Mouse (Mus musculus) gonadal fat pad, adult 2 months (tissue): ENCODE results near the gene Ackr4. TPM values are rescaled to one million over a fixed set of nuclear protein-coding genes. Genes with fewer than 3 reads are reported as not detected.
A peak's percentile ranks its signal among the peaks of the same experiment; 100 is the strongest.

Experiments
- DNase-seq: peaks from one replicate; pipeline ENCODE4 v3.0.0-alpha.2; 2012; ENCODE audit warnings: low read depth
- polyA plus RNA-seq: library from polyadenylated mRNA; depleted of rRNA; stranded (reverse); fragments of >200 nt; gene quantifications from 2 replicates; pipeline ENCODE4 v1.2.3, GENCODE M21; 2012; rRNA removed

Ackr4 gene
- 21.0 and 24.9 TPM in 2 replicates for polyA plus RNA-seq

DNA sequence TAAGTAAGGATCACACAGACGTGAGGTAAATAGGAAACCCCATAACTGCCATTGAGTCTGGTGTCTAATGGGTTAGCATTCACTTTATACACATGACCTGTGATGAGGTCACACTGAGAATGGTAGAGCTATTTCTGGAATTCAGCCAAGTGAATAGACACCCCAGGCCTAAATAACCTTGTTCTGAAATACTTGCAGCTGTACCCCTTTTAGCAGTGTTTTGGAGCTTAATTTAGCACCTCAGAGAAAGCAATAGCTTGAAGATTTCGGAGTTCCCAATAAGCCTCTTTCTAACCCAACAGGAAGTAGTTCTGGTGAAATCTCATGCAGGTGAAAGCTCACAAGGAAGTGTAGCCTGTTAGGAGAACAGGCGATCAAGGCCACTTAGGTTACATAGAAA lies at the start of gene Ackr4:
TSS of gene Ackr4 (minus strand) at position 101 of the 400 bp plus-strand sequence.
- no peak for DNase-seq

DNA sequence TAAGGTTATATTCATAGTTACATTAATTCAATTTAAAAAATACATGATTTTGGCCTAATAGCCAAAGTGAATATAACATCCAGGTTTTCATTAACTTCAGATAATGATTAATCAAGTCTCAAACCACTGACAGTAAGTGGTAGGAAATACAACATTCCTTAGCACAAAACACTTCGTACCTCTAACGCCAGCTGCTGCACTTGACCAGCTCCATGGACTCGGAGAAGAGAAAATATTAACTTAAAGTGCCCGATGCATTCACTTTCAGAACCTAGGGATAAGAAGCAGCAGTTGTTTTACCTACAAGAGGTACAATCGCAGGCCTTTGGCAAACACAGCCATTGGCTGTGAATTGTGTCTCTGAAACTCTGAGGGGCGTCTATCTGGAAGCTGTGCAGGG lies 45.6 kb upstream of the Ackr4 start:
- DNase-seq: no peak

DNA sequence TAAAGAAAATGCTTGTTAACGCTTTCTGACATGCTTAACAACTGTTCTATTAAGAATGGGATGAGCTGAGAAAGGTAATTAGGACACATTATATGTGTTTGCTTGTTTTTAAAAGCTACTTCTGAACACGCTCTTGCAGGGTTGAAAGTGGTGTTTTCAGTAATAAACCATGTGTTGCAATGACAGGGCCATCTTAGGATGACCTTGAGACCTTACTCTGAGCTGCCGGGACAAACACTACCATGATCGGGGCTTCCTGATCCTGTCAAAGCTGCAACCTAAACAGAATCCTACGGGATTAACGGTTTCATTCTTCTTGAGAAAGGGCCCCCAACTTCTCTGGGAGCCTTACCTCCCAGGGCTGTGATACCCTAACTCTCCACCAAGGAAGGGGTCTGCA lies 44.9 kb upstream of the Ackr4 start:
- DNase-seq: no peak

DNA sequence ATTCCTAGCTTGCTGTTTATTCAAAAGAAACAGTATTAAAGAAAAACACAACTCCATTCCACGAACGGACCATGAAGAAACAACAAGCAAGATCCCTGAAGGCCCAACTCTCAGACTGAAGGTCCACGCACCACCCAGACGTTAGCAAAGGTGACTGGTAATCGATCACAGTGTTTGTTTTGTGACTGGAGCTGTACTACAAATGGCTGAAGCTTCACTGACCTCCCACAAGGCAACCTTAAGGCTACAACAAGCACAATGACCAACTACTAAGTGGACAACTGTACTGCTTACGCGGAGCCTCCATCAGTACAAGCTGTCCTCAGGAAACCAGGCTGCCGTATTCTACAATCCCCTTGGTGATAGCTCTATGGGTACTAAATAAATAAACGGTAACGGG lies 43.3 kb upstream of the Ackr4 start:
- no peak for DNase-seq

DNA sequence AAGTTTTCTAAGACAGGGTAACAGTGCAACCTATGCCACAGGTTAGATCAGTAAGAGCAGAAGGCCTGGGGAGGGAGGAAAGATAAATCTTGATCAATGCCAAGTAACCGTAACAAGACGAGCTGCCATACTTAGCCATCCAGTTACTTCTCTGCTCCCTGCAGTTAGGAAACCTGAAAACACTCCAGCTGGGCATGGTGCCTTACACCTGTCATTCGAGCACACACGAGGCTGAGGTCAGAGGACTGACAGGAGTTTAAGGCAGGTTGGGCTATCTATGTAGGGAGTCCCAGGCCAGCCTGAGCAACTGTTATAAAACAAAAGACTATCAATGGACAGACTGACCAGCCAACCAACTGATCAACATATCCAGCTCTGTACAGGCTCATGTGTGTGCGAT lies 39.2 kb upstream of the Ackr4 start:
- no peak for DNase-seq

DNA sequence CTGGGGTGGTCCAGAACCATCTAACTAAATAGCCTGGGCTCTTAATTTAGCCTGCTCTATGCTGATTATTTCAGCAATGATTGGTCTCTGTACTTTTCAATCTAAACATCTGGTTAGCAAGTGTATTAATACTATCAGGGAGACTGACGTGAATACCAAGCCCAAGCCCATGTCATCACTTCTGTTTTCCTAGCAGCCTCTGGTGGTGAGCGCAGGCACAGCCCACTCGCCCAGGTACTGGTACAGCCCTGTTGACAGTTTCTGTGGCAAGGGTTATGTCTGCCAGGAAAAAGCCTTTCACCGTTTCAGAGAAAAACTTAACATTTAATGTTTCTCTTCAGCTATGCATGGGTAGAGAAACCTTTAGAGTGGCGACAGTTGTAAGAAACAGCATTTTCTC lies 37.5 kb upstream of the Ackr4 start:
- DNase-seq: no peak

DNA sequence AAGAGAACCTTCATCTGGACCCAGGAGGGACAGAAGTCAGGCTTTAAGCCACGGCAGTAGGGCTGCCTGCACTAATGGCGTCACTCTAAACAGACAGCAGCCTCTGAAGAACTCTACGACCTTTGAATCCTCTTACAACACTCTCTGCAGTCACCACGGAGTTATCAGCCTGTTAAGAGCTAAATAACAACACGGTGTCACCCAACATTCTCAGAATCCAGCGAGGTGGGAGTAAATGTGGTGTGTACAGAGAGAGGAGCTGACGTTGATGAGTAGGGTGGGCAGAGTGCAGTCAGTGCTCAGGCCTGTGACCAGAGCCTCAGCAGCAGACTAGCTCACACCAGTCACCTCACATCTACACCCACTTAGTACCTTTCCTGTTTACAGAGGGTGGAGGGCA lies 34.4 kb upstream of the Ackr4 start:
- no peak for DNase-seq

DNA sequence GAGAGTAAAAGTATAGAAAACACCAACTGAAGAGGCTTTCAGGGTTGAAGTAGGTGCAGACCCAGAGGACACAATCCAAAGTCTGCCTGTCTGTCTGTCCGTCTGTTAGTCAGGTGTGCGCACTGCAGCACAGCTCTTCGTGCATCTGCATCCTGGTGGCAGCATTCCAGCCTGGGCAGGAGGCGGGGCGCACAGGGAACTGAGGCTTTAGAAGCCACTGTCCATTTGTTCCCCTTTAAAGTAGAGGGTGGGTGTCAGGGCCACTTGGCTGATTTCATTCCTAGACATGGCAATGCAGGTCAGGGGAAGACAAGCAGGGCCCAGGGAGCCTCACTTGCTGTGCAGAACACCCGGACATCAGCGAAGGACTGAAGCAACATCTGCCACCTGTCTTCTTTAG lies 30.6 kb upstream of the Ackr4 start:
- DNase-seq: no peak

DNA sequence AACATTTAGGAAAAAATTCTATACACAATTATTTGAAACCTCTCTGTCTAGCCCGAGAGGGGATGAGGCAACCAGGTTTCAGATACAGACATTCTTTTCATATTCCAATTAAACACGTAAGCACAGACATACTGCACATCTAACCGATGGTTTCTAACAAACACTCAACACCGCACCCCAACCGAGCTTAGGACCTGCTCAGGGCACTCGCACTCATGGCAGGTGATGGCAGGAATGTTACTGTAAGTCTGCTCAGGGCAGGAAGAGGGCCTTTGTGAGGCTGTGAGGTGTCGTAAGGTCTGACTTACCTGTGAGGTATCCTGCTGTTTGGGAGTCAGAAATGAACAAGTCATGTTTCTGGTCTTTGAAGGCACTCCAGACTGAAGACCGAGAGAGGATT lies 29.8 kb upstream of the Ackr4 start:
- no peak for DNase-seq

DNA sequence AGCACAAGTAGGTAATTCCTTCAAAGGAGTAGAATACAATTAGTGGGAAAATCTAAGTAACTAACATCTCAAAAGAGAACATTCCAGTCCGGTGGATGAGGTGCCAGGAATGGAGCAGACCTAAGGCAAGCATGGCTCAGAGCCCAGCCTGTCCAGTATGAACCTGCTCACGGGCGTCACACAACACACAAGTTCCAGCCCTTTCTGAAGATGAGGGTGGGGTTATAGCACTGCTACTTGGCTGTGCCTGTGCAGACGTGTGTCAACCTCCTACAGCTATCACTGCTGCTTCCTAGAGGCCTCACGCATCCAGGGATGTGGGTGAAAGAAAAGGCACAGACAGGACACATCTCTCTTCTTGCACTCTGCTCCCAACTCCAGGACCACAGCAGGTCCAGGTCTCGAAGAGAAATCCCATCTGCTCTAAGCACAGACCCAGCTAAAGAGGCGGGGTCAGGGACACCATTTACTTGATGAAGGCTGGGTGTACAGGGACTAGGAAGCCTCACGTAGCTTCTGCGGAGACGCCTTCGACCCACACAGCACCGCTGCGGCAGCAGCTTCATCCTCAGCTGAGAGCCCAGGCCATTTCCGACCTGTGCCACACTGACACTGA lies 28.5 kb upstream of the Ackr4 start:
- DNase-seq: peak; percentile 95

DNA sequence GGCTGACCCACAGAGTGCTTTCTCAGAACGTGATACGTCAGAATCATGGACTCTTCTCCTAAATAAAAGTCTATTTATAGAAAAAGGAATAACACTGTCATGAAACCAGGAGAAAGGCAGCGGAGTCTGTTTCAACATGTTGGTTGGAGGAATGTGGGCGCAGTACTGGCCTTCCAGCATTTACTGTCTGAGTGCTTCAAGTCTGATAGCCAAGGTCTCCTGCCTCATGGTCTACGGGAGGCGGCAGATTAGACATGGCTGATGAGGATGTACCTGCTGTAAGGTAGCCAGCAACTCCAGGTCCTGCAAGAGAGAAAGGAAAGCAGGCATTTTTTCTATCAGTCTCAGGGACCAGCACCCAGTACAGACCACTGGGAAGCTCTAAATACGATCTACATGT lies 25.4 kb upstream of the Ackr4 start:
- DNase-seq: no peak

DNA sequence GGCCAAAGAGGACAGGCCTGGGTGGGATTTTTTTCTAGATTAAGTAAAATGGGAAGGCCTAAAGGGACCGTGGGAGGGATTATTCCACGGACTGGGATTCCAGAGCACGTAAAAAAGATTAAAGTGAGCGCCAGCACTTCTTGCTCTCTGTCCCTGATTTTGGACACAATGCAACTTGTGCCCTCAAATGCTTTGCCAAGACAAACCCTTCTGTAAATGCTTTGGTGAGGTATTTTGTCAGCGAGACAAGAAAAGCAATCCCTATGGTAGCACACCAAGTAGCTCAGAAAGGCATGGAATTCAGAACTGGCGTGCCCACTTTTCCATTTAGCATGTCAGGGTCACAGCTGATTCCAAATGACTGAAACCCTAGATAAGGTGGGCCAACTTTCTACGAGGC lies 22.2 kb upstream of the Ackr4 start:
- DNase-seq: peak; percentile 83

DNA sequence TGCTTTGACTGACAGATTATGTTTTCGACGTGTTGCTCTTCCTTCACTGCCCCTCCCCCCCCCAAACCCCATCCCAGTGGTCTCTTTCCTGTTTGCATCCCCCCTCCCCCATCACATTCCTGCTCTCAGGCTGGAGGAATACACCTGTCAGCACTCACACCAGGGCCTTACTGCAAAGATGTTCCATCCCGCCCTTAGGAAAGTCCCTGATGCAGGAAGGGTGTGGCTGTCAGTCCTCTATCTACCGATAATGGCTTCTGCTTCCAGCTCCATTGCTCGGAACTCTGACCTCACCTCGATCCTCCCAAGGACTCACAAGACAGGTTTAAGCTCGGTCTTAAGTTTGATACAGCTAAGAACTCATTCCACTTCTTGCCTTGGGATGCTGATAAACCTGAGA lies 19.9 kb upstream of the Ackr4 start:
- no peak for DNase-seq

DNA sequence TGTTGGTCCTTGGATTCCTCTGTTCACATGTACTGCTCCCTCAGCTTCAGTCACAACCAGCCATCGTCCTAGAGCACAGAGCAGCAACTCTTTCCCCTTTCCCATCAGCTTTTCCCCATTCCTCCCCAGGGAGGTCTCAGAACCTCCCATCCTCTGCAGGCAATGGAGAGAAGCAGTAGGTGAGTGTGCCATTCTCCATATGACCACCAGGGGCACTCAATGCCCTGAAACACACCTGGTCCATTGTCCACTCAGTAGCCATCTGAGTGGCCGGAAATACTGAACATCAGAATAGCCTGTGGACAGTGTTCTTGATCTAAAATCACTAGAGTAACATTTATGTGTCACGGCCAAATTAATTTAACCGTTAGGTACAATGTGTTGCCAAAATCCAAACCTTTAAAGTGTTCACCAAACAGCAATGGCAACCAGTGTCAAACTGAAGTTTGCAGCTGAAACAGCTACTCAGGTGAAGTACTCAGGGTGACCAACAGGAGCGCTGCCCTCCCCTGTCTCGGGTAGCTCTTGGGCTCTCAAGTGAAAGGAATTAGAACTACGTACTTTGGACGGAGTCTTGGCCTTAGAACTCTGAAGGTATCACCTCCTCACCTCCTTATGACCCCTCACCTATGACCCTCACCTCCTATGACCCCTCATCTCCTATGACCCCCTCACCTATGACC lies 17.7 kb upstream of the Ackr4 start:
- no peak for DNase-seq

DNA sequence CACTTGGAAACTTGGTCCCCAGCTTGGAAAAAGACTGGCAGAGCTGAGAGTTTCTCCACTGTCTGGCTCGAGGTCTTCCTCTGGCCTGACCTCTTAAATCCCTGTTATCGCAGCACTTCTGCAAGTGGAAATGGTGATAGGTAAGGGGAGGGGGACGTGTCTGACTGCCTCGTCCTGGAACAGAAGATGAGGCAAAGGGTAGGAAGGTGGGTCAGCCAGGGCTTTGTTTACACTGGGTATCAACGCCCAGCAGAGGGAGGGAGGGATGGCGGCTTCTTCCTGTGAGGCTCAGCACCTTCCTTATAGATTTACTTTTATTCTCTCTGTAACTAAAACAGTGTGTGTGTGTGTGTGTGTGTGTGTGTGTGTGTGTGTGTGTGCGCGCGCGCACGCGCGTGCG lies 16.1 kb upstream of the Ackr4 start:
- no peak for DNase-seq

DNA sequence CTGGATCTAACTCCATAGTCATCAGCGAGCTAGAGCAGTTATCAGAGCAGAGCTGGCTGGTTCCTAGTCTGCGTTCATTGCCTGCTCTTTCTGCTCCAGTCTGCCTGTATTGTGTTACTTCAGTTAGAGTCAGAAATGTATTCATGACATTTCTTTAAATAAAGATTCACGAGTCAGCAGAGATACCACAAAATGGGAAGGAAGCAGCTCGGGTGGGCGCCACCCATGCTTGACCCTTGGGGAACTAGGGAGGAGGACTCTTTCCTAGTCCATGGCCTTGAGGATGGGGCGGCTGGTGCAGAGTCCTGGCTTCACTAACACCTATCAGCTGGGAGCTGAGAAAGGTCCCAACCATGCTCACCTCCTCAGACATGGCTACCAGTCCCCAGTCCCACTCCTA lies 13.6 kb upstream of the Ackr4 start:
- no peak for DNase-seq

DNA sequence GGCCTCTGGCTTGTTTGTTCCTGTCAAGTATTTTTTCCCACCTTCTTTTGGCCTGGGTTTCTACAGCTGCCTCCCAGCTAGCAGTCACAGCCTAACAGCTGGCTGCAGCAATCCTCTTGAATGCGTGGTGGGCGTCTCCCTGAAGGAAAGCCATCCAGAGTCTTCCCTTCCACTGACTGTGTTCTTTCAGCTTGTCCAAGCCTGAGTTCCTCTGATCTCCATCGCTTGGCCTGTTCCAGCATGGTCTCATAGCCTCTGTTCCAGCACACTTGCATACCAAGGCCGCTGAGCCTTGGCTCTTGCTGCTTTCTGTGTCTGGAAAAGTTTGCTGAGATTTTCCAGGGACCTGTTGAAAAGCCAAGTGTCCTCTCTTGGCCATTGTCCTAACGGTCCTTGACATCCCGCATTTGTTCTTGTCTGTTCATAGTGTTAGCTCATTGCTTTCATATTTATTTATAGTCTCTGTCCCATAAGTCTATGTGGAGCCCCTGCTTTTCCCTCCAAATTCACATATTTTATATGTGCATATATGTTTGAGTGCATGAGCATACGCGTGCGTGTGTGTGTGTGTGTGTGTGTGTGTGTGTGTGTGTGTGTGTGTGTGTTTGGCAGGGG lies 3.5 kb upstream of the Ackr4 start:
- DNase-seq: no peak

DNA sequence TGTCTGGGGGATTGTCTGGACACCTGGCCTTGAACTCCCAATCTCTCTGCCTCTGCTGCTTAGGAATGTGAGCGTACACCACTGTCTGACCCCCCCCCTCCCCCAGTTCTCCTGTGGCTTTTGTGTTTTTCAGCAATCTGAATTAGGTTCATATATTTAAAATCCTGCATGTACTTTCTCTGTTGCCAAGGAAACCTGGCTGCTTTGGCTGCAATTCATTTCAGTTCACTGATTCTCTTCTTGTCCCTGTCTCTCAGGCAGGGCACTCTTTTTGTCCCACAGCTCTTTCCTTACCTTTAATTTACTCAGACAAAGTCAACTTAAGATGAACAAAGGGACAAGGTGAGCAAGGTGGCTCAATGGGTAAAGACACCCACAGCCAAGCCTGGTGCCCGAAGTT lies 1.4 kb upstream of the Ackr4 start:
- DNase-seq: no peak

DNA sequence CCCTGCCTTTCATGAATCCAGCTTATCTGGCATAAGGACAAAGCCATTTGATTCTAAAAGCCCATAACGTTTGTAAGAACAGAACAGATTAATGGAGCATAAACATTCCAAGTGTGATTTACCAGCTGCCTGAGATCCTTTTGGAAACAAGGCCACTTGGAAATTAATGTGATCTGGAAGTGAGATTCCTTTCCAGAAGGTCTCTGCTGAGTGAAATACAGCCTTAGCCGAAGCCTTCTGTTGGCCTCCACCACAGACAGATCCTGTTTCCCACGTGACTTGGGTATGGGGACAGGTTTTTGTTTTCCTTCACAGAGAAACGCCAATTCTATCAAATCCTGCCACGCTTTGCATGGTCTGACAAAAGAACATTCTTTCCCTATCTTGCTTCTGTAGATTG lies 3.1 kb downstream of the Ackr4 start:
- no peak for DNase-seq

DNA sequence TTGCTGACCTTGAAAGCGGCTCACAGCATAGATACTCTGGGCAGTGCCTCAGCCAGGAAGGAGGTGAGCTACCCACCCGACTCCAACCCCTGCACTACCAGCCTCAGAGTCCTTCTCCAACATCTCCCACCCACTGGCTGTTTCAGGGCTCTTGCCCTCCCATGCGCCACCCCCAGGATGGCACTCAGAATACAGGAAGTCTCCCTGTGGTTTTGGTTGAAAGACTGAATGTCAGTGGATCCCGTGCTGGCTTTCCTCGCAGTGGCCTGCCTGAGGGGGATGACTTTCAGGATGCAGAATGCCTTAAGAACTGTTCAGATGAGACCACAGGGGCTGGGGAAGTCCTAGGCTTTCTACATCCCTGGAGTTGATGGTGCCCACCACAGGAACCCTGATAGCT lies 3.6 kb downstream of the Ackr4 start:
- no peak for DNase-seq

DNA sequence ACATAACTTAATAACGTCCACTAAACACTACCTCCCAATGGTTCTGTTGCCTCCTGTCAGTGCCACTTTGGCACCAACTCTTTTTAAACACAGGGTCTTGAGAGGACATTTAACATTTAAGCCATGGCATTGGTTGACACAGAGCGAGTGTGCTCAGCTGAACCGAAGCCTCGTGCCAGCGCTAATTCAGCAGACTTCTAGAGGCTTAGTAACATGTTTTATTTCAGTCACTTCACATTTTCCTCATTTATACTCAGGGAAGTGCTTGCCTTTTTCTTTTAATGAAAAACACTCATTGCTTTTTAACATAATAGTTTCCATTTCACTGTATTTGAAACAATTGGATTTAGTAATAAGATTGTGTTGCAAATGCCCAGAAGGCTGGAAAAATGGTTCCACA lies 17.6 kb downstream of the Ackr4 start:
- no peak for DNase-seq

DNA sequence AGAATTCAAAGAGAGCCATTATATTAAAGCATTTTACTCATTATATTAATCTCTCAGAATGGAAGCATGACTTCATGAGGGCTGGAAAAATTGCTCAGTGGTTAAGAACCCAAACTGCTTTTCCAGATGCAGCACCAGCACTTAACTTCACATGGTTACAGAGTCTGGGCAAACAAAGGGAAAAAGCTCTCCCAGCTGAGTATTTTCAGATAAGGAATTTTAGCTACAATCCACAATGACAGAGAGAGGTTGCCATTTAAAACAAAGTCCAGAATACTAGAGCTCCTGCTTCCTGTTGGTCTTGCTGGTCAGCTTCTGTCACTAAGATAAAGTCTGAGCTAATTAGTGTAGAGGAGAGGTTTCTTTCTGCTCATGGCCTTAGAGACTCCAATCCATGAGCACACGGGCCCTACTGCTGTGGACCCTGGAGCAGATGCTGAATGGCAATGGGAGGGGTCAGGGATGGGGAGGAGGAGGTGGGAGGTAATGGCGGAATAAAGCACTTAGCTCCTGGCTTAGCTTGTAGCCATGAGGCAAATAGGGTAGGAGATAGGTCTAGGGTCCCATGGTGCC lies 18.1 kb downstream of the Ackr4 start:
- DNase-seq: no peak

DNA sequence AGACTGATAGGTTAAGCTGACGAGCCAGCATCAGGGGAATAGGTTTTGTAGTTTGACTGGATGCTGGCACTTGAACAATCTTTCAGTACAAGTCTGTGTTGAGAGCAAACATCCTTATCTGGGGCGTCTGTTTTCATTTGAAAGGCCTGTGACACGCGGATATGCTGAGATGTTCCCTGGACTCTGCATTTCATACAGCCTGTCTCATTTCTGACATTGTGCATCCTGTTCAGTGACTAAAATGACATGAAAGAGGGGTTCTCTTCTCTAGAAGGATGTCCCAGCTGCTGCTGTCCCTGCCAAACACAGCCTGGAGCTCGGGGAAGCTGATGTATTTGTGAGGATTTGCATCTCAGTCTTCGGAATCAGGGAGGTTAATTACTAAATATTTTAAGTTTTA lies 19.3 kb downstream of the Ackr4 start:
- no peak for DNase-seq
